Mouse (Mus musculus) ES-E14 (cell line): ENCODE measurements at regions not wholly inside any gene's neighbourhood (a gene's known extent, or its start where the extent isn't known, plus 50 kb on each side); places are given as distances from the start of the nearest gene placed in this dataset.
A peak's percentile ranks its signal among the peaks of the same experiment; 100 is the strongest.

Experiments
- DNase-seq: peaks from one replicate; pipeline ENCODE4 v3.0.0-alpha.2; 2013; ENCODE audit warnings: low read depth, low spot score
- H3K27ac ChIP-seq: 2 replicates; pipeline ENCODE4 v1.5.1; 2012; ENCODE audit warnings: low read depth, mild to moderate bottlenecking, low read length, moderate library complexity, mixed read lengths; ENCODE audit not compliant: poor library complexity, insufficient read depth, severe bottlenecking
- H3K36me3 ChIP-seq: 2 replicates; pipeline ENCODE4 v1.6.1; 2012; ENCODE audit warnings: mild to moderate bottlenecking, low read length, moderate library complexity, mixed read lengths; ENCODE audit not compliant: control insufficient read depth, poor library complexity, insufficient read depth, severe bottlenecking
- H3K4me1 ChIP-seq, 2 experiments: fragments of 150-350 bp in 1 of 2; sonication (generic) in 1 of 2; 2 replicates each; pipeline ENCODE4 v1.6.1; 2012; ENCODE audit warnings: low read length in 2 of 2, mild to moderate bottlenecking in 1 of 2, mixed read lengths in 1 of 2; ENCODE audit not compliant: control insufficient read depth in 2 of 2, insufficient read depth in 2 of 2, poor library complexity in 1 of 2
- H3K4me3 ChIP-seq, 2 experiments: fragments of 150-350 bp in 1 of 2; sonication (generic) in 1 of 2; 2 replicates each; pipeline ENCODE4 v1.5.1; 2012; ENCODE audit warnings: low read length in 2 of 2, low read depth in 1 of 2, mild to moderate bottlenecking in 1 of 2, mixed read lengths in 1 of 2; ENCODE audit not compliant: insufficient read depth in 1 of 2, poor library complexity in 1 of 2, severe bottlenecking in 1 of 2
- H3K9ac ChIP-seq: 2 replicates; pipeline ENCODE4 v1.6.1; 2012; ENCODE audit warnings: low read depth, mild to moderate bottlenecking, low read length, mixed read lengths; ENCODE audit not compliant: poor library complexity, insufficient read depth, severe bottlenecking
- H3K9me3 ChIP-seq: fragments of 150-350 bp; sonication (generic); 2 replicates; pipeline ENCODE4 v1.6.1; 2012; ENCODE audit warnings: low read depth, mild to moderate bottlenecking, low read length; ENCODE audit not compliant: control insufficient read depth, insufficient read depth
- CHD2 ChIP-seq: IDR thresholded peaks from 2 replicates; pipeline ENCODE4 v1.6.1; 2014; ENCODE audit warnings: mild to moderate bottlenecking, low read depth, low read length, inconsistent platforms
- HCFC1 ChIP-seq: IDR thresholded peaks from 2 replicates; pipeline ENCODE4 v1.6.1; 2012; ENCODE audit warnings: low read length, inconsistent platforms, borderline replicate concordance; ENCODE audit not compliant: insufficient read depth
- MAFK ChIP-seq: IDR thresholded peaks from 2 replicates; pipeline ENCODE4 v1.6.1; 2014; ENCODE audit warnings: mild to moderate bottlenecking, low read depth, low read length, inconsistent platforms; ENCODE audit not compliant: insufficient read depth
- ZC3H11A ChIP-seq: IDR thresholded peaks from 2 replicates; pipeline ENCODE4 v1.6.1; 2012; ENCODE audit warnings: low read depth, mild to moderate bottlenecking, inconsistent platforms, low read length, borderline replicate concordance
- ZNF384 ChIP-seq: IDR thresholded peaks from 2 replicates; pipeline ENCODE4 v1.6.1; 2012; ENCODE audit warnings: low read depth, low read length, inconsistent platforms
- in situ Hi-C, 2 experiments: fragments of 600-800 bp; cut with MboI; formaldehyde crosslinking; loops; one replicate each; pipeline ENCODE4 v1.15.1; 2025; ENCODE audit warnings: low sequenced_read_pairs in 2 of 2, inconsistent platforms in 1 of 2; ENCODE audit not compliant: unreplicated experiment in 2 of 2

DNA sequence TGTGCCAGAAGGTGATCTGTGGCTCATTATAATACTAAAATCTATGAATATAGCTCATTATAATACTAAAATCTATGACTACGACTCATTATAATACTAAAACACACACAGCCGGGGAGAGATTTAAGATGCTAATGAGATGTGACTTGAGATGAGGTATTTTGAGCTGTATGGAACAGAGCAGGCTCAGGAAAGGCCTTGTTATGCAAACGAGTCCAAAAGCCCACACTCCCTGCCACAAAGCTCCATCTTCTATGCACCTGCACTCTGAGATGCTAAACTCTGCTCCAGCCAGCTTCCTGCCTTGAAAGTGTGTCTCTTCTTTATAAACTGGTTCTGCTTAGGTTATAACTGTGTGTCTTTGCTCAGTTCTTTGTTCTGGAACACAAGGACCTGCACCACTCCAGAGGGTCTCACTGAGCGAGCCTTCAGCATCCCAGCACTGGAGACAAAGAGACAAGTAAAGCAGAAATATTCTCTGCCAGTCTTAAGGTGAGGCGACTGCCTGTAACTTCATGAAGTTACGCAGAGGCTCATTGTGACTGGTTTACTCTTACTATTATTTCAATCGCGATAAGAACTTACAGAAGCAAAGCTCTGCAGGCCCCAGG is 627.7 kb downstream of the Tmem114 start:
- H3K4me3 ChIP-seq: no peak overlapping the region
- peak overlapping the region; percentile 33; the same call in 1 of the 2 replicates for H3K27ac ChIP-seq
- 0 out of 2 replicates have a peak, but pooled peaks cover 4% of the 10 kb centered on the region for H3K9me3 ChIP-seq
- H3K36me3 ChIP-seq: peaks cover 4% of the 10 kb centered on the region; the same call in 1 of the 2 replicates
- in situ Hi-C loops: no loop called here
- DNase-seq: no peak
- no peak overlapping the region for H3K9ac ChIP-seq
- TF ChIP-seq ZC3H11A: no peak
- TF ChIP-seq HCFC1: no peak
- TF ChIP-seq CHD2: no peak
- TF ChIP-seq MAFK: no peak
- no peak for TF ChIP-seq ZNF384
- peaks cover 0 to 2% of the 10 kb centered on the region in 2 experiments; a peak in 1 of 4 replicates for H3K4me1 ChIP-seq

DNA sequence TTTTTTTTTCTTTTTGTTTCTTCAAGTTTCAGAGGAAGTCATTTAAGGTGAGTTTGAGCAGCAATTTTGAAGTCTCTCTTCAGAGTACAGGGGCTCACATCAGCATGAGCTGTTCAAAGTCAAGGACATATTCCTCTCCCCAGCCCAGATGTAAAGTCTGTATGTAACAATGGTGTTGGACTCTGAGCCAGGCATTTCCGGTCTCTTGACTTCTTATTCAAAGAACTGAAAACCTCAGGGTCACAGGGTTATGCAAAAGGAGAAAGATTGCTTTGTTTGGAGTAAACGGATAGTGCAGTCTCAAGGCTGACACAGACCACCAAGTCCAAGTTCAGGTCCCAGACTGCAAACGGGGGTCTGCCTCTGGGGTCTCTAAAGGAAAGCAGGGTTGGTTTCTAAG is 629.4 kb downstream of the Tmem114 start:
- Histone ChIP-seq H3K4me3 (no peak overlapping the region), H3K9ac (no peak overlapping the region), H3K4me1 (peaks cover 0 to 2% of the 10 kb centered on the region in 2 experiments; a peak in 1 of 4 replicates), H3K36me3 (peaks cover 4% of the 10 kb centered on the region; the same call in 1 of the 2 replicates), H3K27ac (no peak overlapping the region), H3K9me3 (0 out of 2 replicates have a peak, but pooled peaks cover 4% of the 10 kb centered on the region)
- no peak for DNase-seq
- in situ Hi-C loops: no loop called here
- TF ChIP-seq ZNF384: no peak
- no peak for TF ChIP-seq MAFK
- no peak for TF ChIP-seq CHD2
- TF ChIP-seq ZC3H11A: no peak
- no peak for TF ChIP-seq HCFC1

DNA sequence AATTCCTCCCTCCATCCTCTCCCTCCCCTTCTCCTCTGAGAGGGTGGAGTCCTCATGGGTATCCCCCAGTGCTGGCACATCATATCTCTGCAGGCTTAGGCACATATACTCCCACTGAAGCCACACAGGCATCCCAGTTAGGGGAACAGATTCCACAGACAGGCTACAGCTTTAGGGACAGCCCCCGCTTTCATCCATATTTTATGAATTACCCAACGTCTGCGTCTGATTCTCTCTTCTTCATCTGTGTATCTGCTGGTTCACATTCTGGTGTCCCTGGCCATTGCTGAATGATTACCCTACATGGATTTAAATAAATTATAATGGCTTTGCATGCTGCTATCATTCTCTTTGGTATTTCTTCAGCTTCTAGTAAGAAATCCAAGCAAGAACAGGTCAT is 632.4 kb downstream of the Tmem114 start:
- no peak for DNase-seq
- no peak overlapping the region for H3K27ac ChIP-seq
- H3K9ac ChIP-seq: no peak overlapping the region
- no peaks in the 10 kb centered on the region for H3K36me3 ChIP-seq
- H3K4me1 ChIP-seq: peaks cover 0 to 2% of the 10 kb centered on the region in 2 experiments; a peak in 1 of 4 replicates
- no peaks in the 10 kb centered on the region for H3K9me3 ChIP-seq
- TF ChIP-seq ZNF384 (no peak), CHD2 (no peak), HCFC1 (no peak), MAFK (no peak), ZC3H11A (no peak)
- H3K4me3 ChIP-seq: no peak overlapping the region
- in situ Hi-C loops: no loop called here

DNA sequence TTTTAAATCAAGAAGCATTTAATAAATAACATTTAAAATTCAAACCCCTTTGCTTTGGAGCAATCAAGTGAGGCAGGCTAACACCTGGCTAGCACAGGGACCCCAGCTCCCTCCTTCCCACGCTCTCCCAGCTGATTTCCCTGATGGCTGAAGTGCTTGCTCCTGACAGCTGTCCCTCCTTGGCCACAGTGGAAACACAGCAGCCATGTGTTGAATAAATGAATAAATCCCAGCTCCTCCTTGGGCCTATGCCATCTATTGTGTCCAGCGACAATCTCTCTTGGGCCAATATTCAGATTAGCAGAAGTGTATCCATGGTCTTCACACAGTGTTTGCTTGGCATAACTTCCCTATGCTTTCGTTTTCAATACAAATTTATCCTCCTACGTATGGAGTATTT is 634.7 kb downstream of the Tmem114 start:
- H3K4me3 ChIP-seq: no peak overlapping the region
- H3K9ac ChIP-seq: no peak overlapping the region
- no peak for DNase-seq
- no peaks in the 10 kb centered on the region for H3K36me3 ChIP-seq
- 0 out of 4 replicates have a peak, but pooled peaks cover 0 to 2% of the 10 kb centered on the region in 2 experiments for H3K4me1 ChIP-seq
- no peak overlapping the region for H3K27ac ChIP-seq
- no peaks in the 10 kb centered on the region for H3K9me3 ChIP-seq
- in situ Hi-C loops: no loop called here
- TF ChIP-seq CHD2 (no peak), ZC3H11A (no peak), MAFK (no peak), HCFC1 (no peak), ZNF384 (no peak)
